18 mouse cellular contexts compared by ENCODE assay signal in genomic region chr10:53156374-53156773, GRCm38 (mm10).
A peak's percentile ranks its signal among the peaks of the same experiment; 100 is the strongest.
DNase-seq lines count a peak whose midpoint lies in the region; ATAC-seq and TF ChIP-seq lines count a peak whose summit lies in the region.
"Had no signal": no experiment of that assay in that cellular context is flagged by ENCODE, and none has a peak within 500 bp of the region (broad histone marks: within the 10 kb centered on the region; RNA-seq: fewer than 3 reads in every experiment).

No protein-coding gene starts in this region.

- no peak for ATAC-seq in hindbrain, embryonic 14.5 days (ENCODE audit: low FRiP score)
- peak; percentile 75; the same call in 1 of the 2 replicates for ATAC-seq in stomach, embryonic 14.5 days (ENCODE audit: insufficient number of reproducible peaks, insufficient read depth, low FRiP score, low read depth)
- ATAC-seq in stomach, postnatal 0 days (ENCODE audit: low FRiP score, low TSS enrichment): no peak
- ATAC-seq: CD4-positive, CD25-positive, alpha-beta regulatory T cell, adult 4 months; forebrain, postnatal 0 days; inflammation-experienced regulatory T-cells, adult 6 months; liver, postnatal 0 days had no signal

- 51% methylated on average over 7 of the region's 7 CpGs for WGBS in hindbrain, embryonic 10.5 days
- 54% methylated on average over 7 of the region's 7 CpGs for WGBS in hindbrain, embryonic 14.5 days
- 17% methylated on average over 7 of the region's 7 CpGs for WGBS in stomach, embryonic 14.5 days
- 33% methylated on average over 7 of the region's 7 CpGs for WGBS in stomach, postnatal 0 days
- WGBS in limb, embryonic 10.5 days: 37% methylated on average over 7 of the region's 7 CpGs

- no peak overlapping the region for H3K27ac ChIP-seq in hindbrain, embryonic 10.5 days
- H3K27ac ChIP-seq in hindbrain, embryonic 14.5 days: no peak overlapping the region
- peak overlapping the region; percentile 28; the same call in 1 of the 2 replicates for H3K27ac ChIP-seq in stomach, embryonic 14.5 days (ENCODE audit: low read length)
- H3K27ac ChIP-seq in stomach, postnatal 0 days (replicated peaks): no peak overlapping the region
- peak overlapping the region; percentile 54 for H3K27ac ChIP-seq in limb, embryonic 10.5 days
- H3K27ac ChIP-seq: forebrain, embryonic 10.5 days; layer of hippocampus, adult 2 months had no signal

- no peaks in the 10 kb centered on the region for H3K36me3 ChIP-seq in hindbrain, embryonic 10.5 days
- H3K36me3 ChIP-seq in hindbrain, embryonic 14.5 days (replicated peaks; ENCODE audit: control insufficient read depth, insufficient read depth): no peaks in the 10 kb centered on the region
- no peaks in the 10 kb centered on the region for H3K36me3 ChIP-seq in stomach, embryonic 14.5 days (ENCODE audit: control insufficient read depth, insufficient read depth, low read length)
- H3K36me3 ChIP-seq in stomach, postnatal 0 days (ENCODE audit: control insufficient read depth, insufficient read depth, low read length): no peaks in the 10 kb centered on the region
- no peaks in the 10 kb centered on the region for H3K36me3 ChIP-seq in limb, embryonic 10.5 days
- H3K36me3 ChIP-seq: forebrain, embryonic 10.5 days had no signal

- H3K27me3 ChIP-seq in hindbrain, embryonic 10.5 days (ENCODE audit: insufficient read depth, poor library complexity, severe bottlenecking): no peaks in the 10 kb centered on the region
- H3K27me3 ChIP-seq in hindbrain, embryonic 14.5 days (ENCODE audit: control insufficient read depth, insufficient read depth, low read length): no peaks in the 10 kb centered on the region
- no peaks in the 10 kb centered on the region for H3K27me3 ChIP-seq in stomach, embryonic 14.5 days (ENCODE audit: control insufficient read depth, insufficient read depth, low read length)
- no peaks in the 10 kb centered on the region for H3K27me3 ChIP-seq in stomach, postnatal 0 days (ENCODE audit: control insufficient read depth, insufficient read depth, low read length)
- H3K27me3 ChIP-seq in limb, embryonic 10.5 days (ENCODE audit: low read depth, poor library complexity, severe bottlenecking): no peaks in the 10 kb centered on the region

- H3K4me2 ChIP-seq in hindbrain, embryonic 14.5 days (replicated peaks): no peak overlapping the region
- no peak overlapping the region for H3K4me2 ChIP-seq in stomach, embryonic 14.5 days (replicated peaks; ENCODE audit: low read depth, low read length)
- no peak overlapping the region for H3K4me2 ChIP-seq in stomach, postnatal 0 days (replicated peaks; ENCODE audit: low read depth)

- H3K9ac ChIP-seq in hindbrain, embryonic 14.5 days: no peak overlapping the region
- no peak overlapping the region for H3K9ac ChIP-seq in stomach, embryonic 14.5 days (replicated peaks; ENCODE audit: low read depth, low read length)
- no peak overlapping the region for H3K9ac ChIP-seq in stomach, postnatal 0 days (ENCODE audit: low read length)
- H3K9ac ChIP-seq: forebrain, postnatal 0 days; liver, postnatal 0 days had no signal

- no peaks in the 10 kb centered on the region for H3K4me1 ChIP-seq in hindbrain, embryonic 10.5 days (replicated peaks)
- H3K4me1 ChIP-seq in hindbrain, embryonic 14.5 days (replicated peaks; ENCODE audit: control insufficient read depth, insufficient read depth, low read length): no peaks in the 10 kb centered on the region
- H3K4me1 ChIP-seq in stomach, embryonic 14.5 days (ENCODE audit: control insufficient read depth, insufficient read depth, low read length): 0 out of 2 replicates have a peak, but pooled peaks cover 8% of the 10 kb centered on the region
- H3K4me1 ChIP-seq in stomach, postnatal 0 days (replicated peaks; ENCODE audit: control insufficient read depth, insufficient read depth): no peaks in the 10 kb centered on the region
- H3K4me1 ChIP-seq in limb, embryonic 10.5 days: peaks cover 16% of the 10 kb centered on the region

- DNase-seq in hindbrain, embryonic 10.5 days (ENCODE audit: low spot score): peak; percentile 34
- DNase-seq in hindbrain, embryonic 14.5 days (ENCODE audit: low spot score): no peak
- no peak for DNase-seq in stomach, postnatal 0 days (ENCODE audit: low spot score)
- DNase-seq in limb, embryonic 10.5 days (ENCODE audit: low spot score): peak; percentile 46
- DNase-seq in layer of hippocampus, postnatal 25 days (ENCODE audit: extremely low spot score in 1 of 2, low spot score in 1 of 2): no peak
- no peak for DNase-seq in cerebellum, adult 11 months
- DNase-seq in frontal cortex, postnatal 36 days (ENCODE audit: low spot score in 2 of 2): no peak
- DNase-seq: cerebellum, adult 8-10 months; forebrain, postnatal 0 days; gastrocnemius, postnatal 25 days; liver, postnatal 0 days; right cerebral cortex, postnatal 4 days; thymus, postnatal 36 days had no signal

- no peak for TF ChIP-seq CTCF in stomach, postnatal 0 days (IDR thresholded peaks at IDR 0.05; ENCODE audit: low read depth)

- no peaks in the 10 kb centered on the region for H3K9me3 ChIP-seq in hindbrain, embryonic 10.5 days
- H3K9me3 ChIP-seq in hindbrain, embryonic 14.5 days (ENCODE audit: control insufficient read depth, low read length): no peaks in the 10 kb centered on the region
- no peaks in the 10 kb centered on the region for H3K9me3 ChIP-seq in stomach, embryonic 14.5 days (ENCODE audit: control insufficient read depth, low read depth, low read length)
- H3K9me3 ChIP-seq in stomach, postnatal 0 days (ENCODE audit: control insufficient read depth, low read length): no peaks in the 10 kb centered on the region
- no peaks in the 10 kb centered on the region for H3K9me3 ChIP-seq in limb, embryonic 10.5 days (replicated peaks)
- H3K9me3 ChIP-seq: forebrain, embryonic 10.5 days had no signal

- TF ChIP-seq EP300 in stomach, postnatal 0 days (optimal IDR thresholded peaks at IDR 0.05): no peak

- no peak overlapping the region for H3K4me3 ChIP-seq in hindbrain, embryonic 10.5 days
- H3K4me3 ChIP-seq in hindbrain, embryonic 14.5 days (replicated peaks; ENCODE audit: low read length): no peak overlapping the region
- no peak overlapping the region for H3K4me3 ChIP-seq in stomach, embryonic 14.5 days (ENCODE audit: low read depth, low read length)
- no peak overlapping the region for H3K4me3 ChIP-seq in stomach, postnatal 0 days (ENCODE audit: low read depth, low read length)
- no peak overlapping the region for H3K4me3 ChIP-seq in limb, embryonic 10.5 days
- H3K4me3 ChIP-seq: forebrain, embryonic 10.5 days; layer of hippocampus, adult 2 months had no signal

Comparison
In these comparisons a context has a peak if more than half of its experiments do, and no peak if none do; other contexts are left out.
1. DNase-seq: peak in hindbrain, embryonic 10.5 days (single experiment) and limb, embryonic 10.5 days (single experiment); none in hindbrain, embryonic 14.5 days (single experiment), stomach, postnatal 0 days (single experiment), layer of hippocampus, postnatal 25 days (0 of 2), cerebellum, adult 11 months (single experiment) and frontal cortex, postnatal 36 days (0 of 2).
2. H3K27ac ChIP-seq: peak in stomach, embryonic 14.5 days (single experiment) and limb, embryonic 10.5 days (single experiment); none in hindbrain, embryonic 10.5 days (single experiment), hindbrain, embryonic 14.5 days (single experiment) and stomach, postnatal 0 days (single experiment).